Mouse (Mus musculus): ENCODE measurements around the gene Pole.
A peak's percentile ranks its signal among the peaks of the same experiment; 100 is the strongest.

Pole gene

GRCm38 (mm10) chr5:110344524-110344923, 58.4 kb downstream of the Pole start, which contains the start of gene Lrcol1:
Gene Lrcol1, plus strand, starts transcription at chr5:110344730.
- peak; percentile 42 for DNase-seq (ENCODE audit: low spot score)

- no peak for DNase-seq (ENCODE audit: low spot score)
These were observed 59.4 kb downstream of the Pole start for GRCm38 (mm10) chr5:110345553-110345952.

GRCm38 (mm10) chr5:110347006-110347405, 60.9 kb downstream of the Pole start:
- no peak for DNase-seq (ENCODE audit: low spot score)

GRCm38 (mm10) chr5:110354716-110355115, 68.6 kb downstream of the Pole start:
- peak; percentile 21 for DNase-seq (ENCODE audit: low spot score)

GRCm38 (mm10) chr5:110357531-110358179, 71.5 kb downstream of the Pole start:
- DNase-seq (ENCODE audit: low spot score) = peak; percentile 75

GRCm38 (mm10) chr5:110361465-110361864, 75.4 kb downstream of the Pole start:
- DNase-seq (ENCODE audit: low spot score) = no peak

- no peak for DNase-seq (ENCODE audit: low spot score)
These were observed 76.7 kb downstream of the Pole start for GRCm38 (mm10) chr5:110362813-110363178.

- peak; percentile 65 for DNase-seq (ENCODE audit: low spot score)
These were observed 77.2 kb downstream of the Pole start for GRCm38 (mm10) chr5:110363179-110363821.

GRCm38 (mm10) chr5:110363822-110364545, 77.9 kb downstream of the Pole start:
- DNase-seq (ENCODE audit: low spot score) = no peak

- peak; percentile 62 for DNase-seq (ENCODE audit: low spot score)
These were observed 90.8 kb downstream of the Pole start for GRCm38 (mm10) chr5:110376802-110377433.

- no peak for DNase-seq (ENCODE audit: low spot score)
These were observed 92.1 kb downstream of the Pole start for GRCm38 (mm10) chr5:110378181-110378583.

GRCm38 (mm10) chr5:110379086-110379485, 93.0 kb downstream of the Pole start:
- DNase-seq (ENCODE audit: low spot score) = no peak

- DNase-seq (ENCODE audit: low spot score) = no peak
These were observed 93.7 kb downstream of the Pole start for GRCm38 (mm10) chr5:110379823-110380222.

- no peak for DNase-seq (ENCODE audit: low spot score)
These were observed 98.4 kb downstream of the Pole start for GRCm38 (mm10) chr5:110384491-110384890.

GRCm38 (mm10) chr5:110385263-110385662, 99.2 kb downstream of the Pole start:
- DNase-seq (ENCODE audit: low spot score) = no peak

GRCm38 (mm10) chr5:110386371-110387330, 100.5 kb downstream of the Pole start:
- peak; percentile 52 for DNase-seq (ENCODE audit: low spot score)
